Mouse (Mus musculus): ENCODE data around the gene Smpdl3b. TPM values are rescaled to one million over a fixed set of nuclear protein-coding genes. Genes with fewer than 3 reads are reported as not detected.
"Not testable (repeated sequence)": the region's sequence is repeated elsewhere in the genome, so short reads cannot be mapped to it uniquely, and the experiment has no call there.

Smpdl3b gene
- total and polyA plus RNA-seq, 3 experiments: 0.28 to 0.69 TPM; not detected in 1

GRCm38 (mm10) chr4:132793322-132794004 lies 36.4 kb upstream of the Smpdl3b start:
- not testable (repeated sequence) for H3K36me3 ChIP-seq (ENCODE audit: control insufficient read depth in 1 of 2, insufficient read depth in 2 of 2, low read length in 2 of 2); H3K9me3 ChIP-seq (replicated peaks; ENCODE audit: insufficient read depth, low read length); H3K79me2 ChIP-seq (ENCODE audit: control insufficient read depth, insufficient read depth, low read length, poor library complexity); H3K27me3 ChIP-seq (ENCODE audit: control insufficient read depth in 1 of 2, insufficient read depth in 2 of 2, low read length in 2 of 2)
- H3K4me3 ChIP-seq (ENCODE audit: control insufficient read depth in 1 of 2, insufficient read depth in 1 of 2, low read depth in 2 of 2, low read length in 2 of 2): peak overlapping the region; percentile 38 to 91
- peaks cover 5 to 33% of the 10 kb centered on the region in 2 experiments; a peak in 3 of 4 replicates for H3K4me1 ChIP-seq (ENCODE audit: control insufficient read depth in 1 of 2, insufficient read depth in 2 of 2, low read length in 2 of 2)
- TF ChIP-seq TBP (IDR thresholded peaks at IDR 0.05; ENCODE audit: low read depth, low read length): peak; percentile 97
- peak; percentile 72 for TF ChIP-seq ZNF384 (IDR thresholded peaks at IDR 0.05; ENCODE audit: low read depth, low read length)
- TF ChIP-seq MAFK (IDR thresholded peaks at IDR 0.05; ENCODE audit: borderline replicate concordance, low read depth, low read length): peak; percentile 53; the same call in 1 of the 2 replicates
- H3K27ac ChIP-seq (ENCODE audit: control insufficient read depth, low read depth, low read length): peak overlapping the region; percentile 60
- peak; percentile 70 for DNase-seq (ENCODE audit: low read depth, low spot score)
- H3K9ac ChIP-seq (ENCODE audit: control insufficient read depth, low read depth, low read length, poor library complexity, severe bottlenecking): peak overlapping the region; percentile 58

- DNase-seq (ENCODE audit: low read depth, low spot score): no peak
- Histone ChIP-seq H3K4me3 (ENCODE audit: control insufficient read depth in 1 of 2, insufficient read depth in 1 of 2, low read depth in 2 of 2, low read length in 2 of 2) (no peak overlapping the region), H3K79me2 (ENCODE audit: control insufficient read depth, insufficient read depth, low read length, poor library complexity) (no peaks in the 10 kb centered on the region), H3K36me3 (ENCODE audit: control insufficient read depth in 1 of 2, insufficient read depth in 2 of 2, low read length in 2 of 2) (peaks cover 0 to 2% of the 10 kb centered on the region in 2 experiments; a peak in 1 of 4 replicates), H3K9me3 (replicated peaks; ENCODE audit: insufficient read depth, low read length) (no peaks in the 10 kb centered on the region), H3K27me3 (ENCODE audit: control insufficient read depth in 1 of 2, insufficient read depth in 2 of 2, low read length in 2 of 2) (no peaks in the 10 kb centered on the region), H3K4me1 (ENCODE audit: control insufficient read depth in 1 of 2, insufficient read depth in 2 of 2, low read length in 2 of 2) (peaks cover 2 to 9% of the 10 kb centered on the region in 2 experiments; a peak in 3 of 4 replicates), H3K27ac (ENCODE audit: control insufficient read depth, low read depth, low read length) (no peak overlapping the region), H3K9ac (ENCODE audit: control insufficient read depth, low read depth, low read length, poor library complexity, severe bottlenecking) (no peak overlapping the region)
- TF ChIP-seq ZC3H11A (IDR thresholded peaks at IDR 0.05; ENCODE audit: low read depth, low read length): no peak
- TF ChIP-seq UBTF (IDR thresholded peaks at IDR 0.05; ENCODE audit: borderline replicate concordance, insufficient read depth, low read depth, low read length): no peak
- no peak for TF ChIP-seq SMC3 (IDR thresholded peaks at IDR 0.05; ENCODE audit: low read depth, low read length)
- TF ChIP-seq EP300 (IDR thresholded peaks at IDR 0.05; ENCODE audit: low read depth in 1 of 2, low read length in 2 of 2): no peak
- no peak for TF ChIP-seq ETS1 (IDR thresholded peaks at IDR 0.05; ENCODE audit: low read depth, low read length)
- no peak for TF ChIP-seq TBP (IDR thresholded peaks at IDR 0.05; ENCODE audit: low read depth, low read length)
- no peak for TF ChIP-seq NELFE (IDR thresholded peaks at IDR 0.05; ENCODE audit: low read depth, low read length)
- no peak for TF ChIP-seq NRF1 (IDR thresholded peaks at IDR 0.05; ENCODE audit: insufficient read depth, low read depth, low read length, poor library complexity, severe bottlenecking)
- TF ChIP-seq USF1 (IDR thresholded peaks at IDR 0.05; ENCODE audit: low read depth, low read length): no peak
- no peak for TF ChIP-seq POLR2A (IDR thresholded peaks at IDR 0.05; ENCODE audit: control insufficient read depth in 1 of 2, insufficient read depth in 1 of 2, low read depth in 1 of 2, low read length in 2 of 2, poor library complexity in 1 of 2)
- TF ChIP-seq USF2 (IDR thresholded peaks at IDR 0.05; ENCODE audit: borderline replicate concordance in 1 of 2, insufficient read depth in 1 of 2, low read depth in 1 of 2, low read length in 2 of 2): no peak
- TF ChIP-seq GATA1 (IDR thresholded peaks at IDR 0.05; ENCODE audit: low read depth, low read length): no peak
- TF ChIP-seq MAX (IDR thresholded peaks at IDR 0.05; ENCODE audit: low read length): no peak
- TF ChIP-seq TCF12 (IDR thresholded peaks at IDR 0.05; ENCODE audit: low read depth, low read length): no peak
- no peak for TF ChIP-seq POLR2AphosphoS2 (IDR thresholded peaks at IDR 0.05; ENCODE audit: low read length)
- no peak for TF ChIP-seq JUND (IDR thresholded peaks at IDR 0.05; ENCODE audit: low read depth, low read length)
- TF ChIP-seq ZKSCAN1 (IDR thresholded peaks at IDR 0.05; ENCODE audit: low read depth, low read length): no peak
- no peak for TF ChIP-seq CHD2 (IDR thresholded peaks at IDR 0.05; ENCODE audit: low read length)
- no peak for TF ChIP-seq MYB (IDR thresholded peaks at IDR 0.05; ENCODE audit: low read depth, low read length)
- TF ChIP-seq CHD1 (IDR thresholded peaks at IDR 0.05; ENCODE audit: low read depth, low read length): no peak
Measured at GRCm38 (mm10) chr4:132789731-132790130, 32.7 kb upstream of the Smpdl3b start.

Measured in MEL (cell line).